Comparison of ENCODE assay signal across 41 mouse cellular contexts in genomic region chr14:51085911-51086310, GRCm38 (mm10). TPM values are rescaled to one million over a fixed set of nuclear protein-coding genes. Genes with fewer than 3 reads are reported as not detected.
"Had no signal": no experiment of that assay in that cellular context is flagged by ENCODE, and none has a peak within 500 bp of the region (broad histone marks: within the 10 kb centered on the region; RNA-seq: fewer than 3 reads in every experiment).

No protein-coding gene starts in this region.

- H3K4me3 ChIP-seq: heart, adult 2 months; heart, embryonic 13.5 days; heart, embryonic 15.5 days; hindbrain, embryonic 13.5 days; hindbrain, embryonic 15.5 days; kidney, embryonic 15.5 days; limb, embryonic 10.5 days; limb, embryonic 12.5 days had no signal

- H3K4me2 ChIP-seq: heart, embryonic 11.5 days; heart, embryonic 13.5 days; heart, embryonic 15.5 days; hindbrain, embryonic 13.5 days; hindbrain, embryonic 15.5 days; kidney, embryonic 15.5 days; limb, embryonic 12.5 days had no signal

- DNase-seq: gastrocnemius, postnatal 14 days; gastrocnemius, postnatal 36 days; heart, adult 11 months; heart, adult 2 months; heart, postnatal 14 days; heart, postnatal 36 days; kidney, adult 11 months; kidney, adult 2 months; kidney, adult 9 months; kidney, postnatal 14 days; kidney, postnatal 36 days; layer of hippocampus, adult 9-11 months; layer of hippocampus, postnatal 36 days had no signal

- H3K36me3 ChIP-seq: heart, embryonic 13.5 days; heart, embryonic 15.5 days; hindbrain, embryonic 13.5 days; hindbrain, embryonic 15.5 days; kidney, embryonic 15.5 days; limb, embryonic 10.5 days; limb, embryonic 12.5 days had no signal

- ATAC-seq: hindbrain, postnatal 0 days; intestine, embryonic 16.5 days had no signal

- H3K9me3 ChIP-seq: heart, embryonic 13.5 days; heart, embryonic 15.5 days; hindbrain, embryonic 13.5 days; hindbrain, embryonic 15.5 days; kidney, embryonic 15.5 days; limb, embryonic 10.5 days; limb, embryonic 12.5 days had no signal

- H3K27ac ChIP-seq: heart, adult 2 months; heart, embryonic 13.5 days; heart, embryonic 15.5 days; hindbrain, embryonic 13.5 days; hindbrain, embryonic 15.5 days; hindbrain, postnatal 0 days; kidney, embryonic 15.5 days; kidney, postnatal 0 days; limb, embryonic 10.5 days; limb, embryonic 12.5 days; liver, embryonic 14.5 days had no signal

- H3K9ac ChIP-seq: heart, embryonic 13.5 days; heart, embryonic 15.5 days; hindbrain, embryonic 13.5 days; hindbrain, embryonic 15.5 days; kidney, embryonic 15.5 days; limb, embryonic 12.5 days; liver, embryonic 14.5 days had no signal

RNA-seq across cellular contexts. Expression of gene Ang, which starts 5.0 kb away (rescaled TPM):
- total RNA-seq: hematopoietic stem cell, adult 5-6 weeks had no signal

RNA-seq across cellular contexts. Expression of gene Olfr750, which starts 11.7 kb away (rescaled TPM):
- total RNA-seq: gastrocnemius, adult 18-20 months; gastrocnemius, adult 8-10 months; gastrocnemius, postnatal 14 days; gastrocnemius, postnatal 36 days; heart, adult 2 months; heart, postnatal 14 days; heart, postnatal 36 days; hematopoietic stem cell, adult 5-6 weeks; hindbrain, postnatal 0 days; layer of hippocampus, adult 18-20 months; layer of hippocampus, adult 8-10 months; layer of hippocampus, postnatal 14 days; layer of hippocampus, postnatal 36 days; left cerebral cortex, adult 18-20 months; left cerebral cortex, adult 8-10 months; left cerebral cortex, postnatal 10 days; left cerebral cortex, postnatal 36 days; liver, adult 2 months had no signal
- polyA plus RNA-seq: heart, adult 2 months; heart, embryonic 11.5 days; heart, embryonic 13.5 days; heart, embryonic 15.5 days; heart, postnatal 0 days; hindbrain, embryonic 11.5 days; hindbrain, embryonic 13.5 days; intestine, embryonic 14.5 days; intestine, embryonic 16.5 days; kidney, adult 2 months; kidney, embryonic 15.5 days; kidney, postnatal 0 days; large intestine, adult 2 months; limb, embryonic 10.5 days; limb, embryonic 12.5 days; limb, embryonic 14.5 days; liver, adult 2 months; liver, embryonic 14.5 days had no signal

RNA-seq across cellular contexts. Expression of gene Eddm3b, which starts 28.3 kb away (rescaled TPM):
- total RNA-seq: gastrocnemius, adult 18-20 months; gastrocnemius, adult 8-10 months; gastrocnemius, postnatal 14 days; gastrocnemius, postnatal 36 days; heart, adult 2 months; heart, postnatal 14 days; heart, postnatal 36 days; hematopoietic stem cell, adult 5-6 weeks; hindbrain, postnatal 0 days; layer of hippocampus, adult 18-20 months; layer of hippocampus, adult 8-10 months; layer of hippocampus, postnatal 14 days; layer of hippocampus, postnatal 36 days; left cerebral cortex, adult 18-20 months; left cerebral cortex, adult 8-10 months; left cerebral cortex, postnatal 10 days; left cerebral cortex, postnatal 36 days; liver, adult 2 months had no signal
- polyA plus RNA-seq: heart, adult 2 months; heart, embryonic 11.5 days; heart, embryonic 13.5 days; heart, embryonic 15.5 days; heart, postnatal 0 days; hindbrain, embryonic 13.5 days; hindbrain, embryonic 15.5 days; hindbrain, postnatal 0 days; intestine, embryonic 16.5 days; large intestine, adult 2 months; limb, embryonic 10.5 days; limb, embryonic 12.5 days; liver, adult 2 months; liver, embryonic 14.5 days had no signal

RNA-seq across cellular contexts. Expression of gene Rnase12, which starts 28.4 kb away (rescaled TPM):
- total RNA-seq: gastrocnemius, adult 18-20 months; gastrocnemius, adult 8-10 months; gastrocnemius, postnatal 14 days; gastrocnemius, postnatal 36 days; heart, adult 2 months; heart, postnatal 14 days; heart, postnatal 36 days; hematopoietic stem cell, adult 5-6 weeks; hindbrain, postnatal 0 days; layer of hippocampus, adult 18-20 months; layer of hippocampus, adult 8-10 months; layer of hippocampus, postnatal 14 days; layer of hippocampus, postnatal 36 days; left cerebral cortex, adult 18-20 months; left cerebral cortex, adult 8-10 months; left cerebral cortex, postnatal 10 days; left cerebral cortex, postnatal 36 days; liver, adult 2 months had no signal
- polyA plus RNA-seq: heart, adult 2 months; heart, embryonic 11.5 days; heart, embryonic 15.5 days; heart, postnatal 0 days; hindbrain, embryonic 11.5 days; hindbrain, embryonic 13.5 days; hindbrain, embryonic 15.5 days; kidney, adult 2 months; limb, embryonic 10.5 days; limb, embryonic 12.5 days; liver, adult 2 months had no signal
